8 mouse cellular contexts compared by ENCODE assay signal in genomic region chr2:69822361-69823128, GRCm38 (mm10). TPM values are rescaled to one million over a fixed set of nuclear protein-coding genes. Genes with fewer than 3 reads are reported as not detected.
A peak's percentile ranks its signal among the peaks of the same experiment; 100 is the strongest.
DNase-seq lines count a peak whose midpoint lies in the region; ATAC-seq lines count a peak whose summit lies in the region.

No protein-coding gene starts in this region.

- WGBS in limb, embryonic 15.5 days, result under 1% methylated on average over 74 of the region's 80 CpGs
- WGBS in midbrain, embryonic 15.5 days, result under 1% methylated on average over 70 of the region's 80 CpGs

- peak overlapping the region; percentile 70 for H3K4me2 ChIP-seq in limb, embryonic 15.5 days
- peak overlapping the region; percentile 77 for H3K4me2 ChIP-seq in midbrain, embryonic 15.5 days

- peaks cover 7% of the 10 kb centered on the region for H3K4me1 ChIP-seq in limb, embryonic 15.5 days
- H3K4me1 ChIP-seq in midbrain, embryonic 15.5 days, result peaks cover 41% of the 10 kb centered on the region

- H3K9ac ChIP-seq in limb, embryonic 15.5 days, result peak overlapping the region; percentile 86
- peak overlapping the region; percentile 95 for H3K9ac ChIP-seq in midbrain, embryonic 15.5 days

- ATAC-seq in common myeloid progenitor, adult 5-6 weeks (replicated peaks; ENCODE audit: low read depth, poor library complexity, severe bottlenecking), result 0 out of 2 replicates have a peak, but pooled peaks have one; percentile 21
- peak; percentile 79 for ATAC-seq in limb, embryonic 15.5 days (ENCODE audit: insufficient number of reproducible peaks, low FRiP score, low TSS enrichment, low read depth)
- peak; percentile 85 for ATAC-seq in midbrain, embryonic 15.5 days (replicated peaks)

- no peaks in the 10 kb centered on the region for H3K9me3 ChIP-seq in limb, embryonic 15.5 days
- no peaks in the 10 kb centered on the region for H3K9me3 ChIP-seq in midbrain, embryonic 15.5 days

- H3K36me3 ChIP-seq in limb, embryonic 15.5 days, result peaks cover 7% of the 10 kb centered on the region; the same call in 1 of the 2 replicates
- no peaks in the 10 kb centered on the region for H3K36me3 ChIP-seq in midbrain, embryonic 15.5 days (replicated peaks)
- no peaks in the 10 kb centered on the region for H3K36me3 ChIP-seq in splenic B cell, adult 2 months (ENCODE audit: control insufficient read depth, insufficient read depth, low read length, poor library complexity, severe bottlenecking)

- H3K27ac ChIP-seq in limb, embryonic 15.5 days, result peak overlapping the region; percentile 94
- peak overlapping the region; percentile 97 for H3K27ac ChIP-seq in midbrain, embryonic 15.5 days

- peak overlapping the region; percentile 85 for H3K4me3 ChIP-seq in limb, embryonic 15.5 days
- H3K4me3 ChIP-seq in midbrain, embryonic 15.5 days, result peak overlapping the region; percentile 90

- no peaks in the 10 kb centered on the region for H3K27me3 ChIP-seq in limb, embryonic 15.5 days
- no peaks in the 10 kb centered on the region for H3K27me3 ChIP-seq in midbrain, embryonic 15.5 days (replicated peaks)
- no peaks in the 10 kb centered on the region for H3K27me3 ChIP-seq in splenic B cell, adult 2 months (ENCODE audit: control insufficient read depth, insufficient read depth, low read length, poor library complexity, severe bottlenecking)

- peak; percentile 19 for DNase-seq in gastrocnemius, adult 18-20 months (ENCODE audit: low spot score)
- no peak for DNase-seq in gastrocnemius, adult 8-10 months (ENCODE audit: low spot score in 2 of 2)
- peak; percentile 50 for DNase-seq in gastrocnemius, postnatal 10 days
- peak; percentile 50 for DNase-seq in hindlimb bud, embryonic 11.5 days (ENCODE audit: extremely low spot score, low read depth, low spot score)
- peak; percentile 9 for DNase-seq in splenic B cell, adult 2 months (ENCODE audit: low read depth, low spot score)

RNA-seq across cellular contexts. Expression of gene Klhl23, which starts 0.8 kb away (rescaled TPM):
- 10 to 100 TPM in 1 of 2 experiments, 1 to 10 TPM in 1; 6.8 to 14.5 TPM for total RNA-seq in gastrocnemius, adult 18-20 months (2021)
- 10 to 100 TPM in 2 of 4 experiments, 1 to 10 TPM in 2; 6.8 to 14.0 (median 10.0) TPM for total RNA-seq in gastrocnemius, adult 8-10 months (2022)
- 18.2 and 28.2 TPM in 2 replicates for total RNA-seq in common myeloid progenitor, adult 5-6 weeks (2017)
- 10 to 100 TPM; 19.8 to 20.9 TPM for total RNA-seq in gastrocnemius, postnatal 10 days (2021)
- polyA plus RNA-seq in limb, embryonic 15.5 days (2015; fragmentation: Nextera tagmentation; extraction: Ambion mirVana), result 21.9 and 25.3 TPM in 2 replicates
- polyA plus RNA-seq in midbrain, embryonic 15.5 days (2015; fragmentation: Nextera tagmentation; extraction: Ambion mirVana), result 88.0 and 94.6 TPM in 2 replicates

RNA-seq across cellular contexts. Expression of gene Phospho2, which starts 33.1 kb away (rescaled TPM):
- 10 to 100 TPM; 18.6 to 20.7 TPM for total RNA-seq in gastrocnemius, adult 18-20 months (2021)
- 10 to 100 TPM; 17.4 to 22.6 (median 20.3) TPM for total RNA-seq in gastrocnemius, adult 8-10 months (2022)
- total RNA-seq in common myeloid progenitor, adult 5-6 weeks (2017), result 26.0 and 27.5 TPM in 2 replicates
- total RNA-seq in gastrocnemius, postnatal 10 days (2021), result 1 to 10 TPM; 8.6 to 8.9 TPM
- polyA plus RNA-seq in limb, embryonic 15.5 days (2015; fragmentation: Nextera tagmentation; extraction: Ambion mirVana), result 21.6 and 23.6 TPM in 2 replicates
- 35.3 and 37.8 TPM in 2 replicates for polyA plus RNA-seq in midbrain, embryonic 15.5 days (2015; fragmentation: Nextera tagmentation; extraction: Ambion mirVana)

RNA-seq across cellular contexts. Expression of gene Ccdc173, which starts 33.2 kb away (rescaled TPM):
- total RNA-seq in gastrocnemius, adult 18-20 months (2021), result under 1 TPM; 0.45 to 0.50 TPM
- under 1 TPM; 0.27 to 0.49 (median 0.37) TPM for total RNA-seq in gastrocnemius, adult 8-10 months (2022)
- 4.0 and 5.5 TPM in 2 replicates for total RNA-seq in common myeloid progenitor, adult 5-6 weeks (2017)
- under 1 TPM; 0.54 to 0.65 TPM for total RNA-seq in gastrocnemius, postnatal 10 days (2021)
- 1.5 and 1.7 TPM in 2 replicates for polyA plus RNA-seq in limb, embryonic 15.5 days (2015; fragmentation: Nextera tagmentation; extraction: Ambion mirVana)
- polyA plus RNA-seq in midbrain, embryonic 15.5 days (2015; fragmentation: Nextera tagmentation; extraction: Ambion mirVana), result 2.8 and 2.9 TPM in 2 replicates

RNA-seq across cellular contexts. Expression of gene Ssb, which starts 38.8 kb away (rescaled TPM):
- total RNA-seq in gastrocnemius, adult 18-20 months (2021), result 10 to 100 TPM; 59.8 to 60.6 TPM
- 10 to 100 TPM; 38.7 to 51.8 (median 45.2) TPM for total RNA-seq in gastrocnemius, adult 8-10 months (2022)
- 696 and 720 TPM in 2 replicates for total RNA-seq in common myeloid progenitor, adult 5-6 weeks (2017)
- total RNA-seq in gastrocnemius, postnatal 10 days (2021), result 100 to 1,000 TPM; 102 to 114 TPM
- 302 and 328 TPM in 2 replicates for polyA plus RNA-seq in limb, embryonic 15.5 days (2015; fragmentation: Nextera tagmentation; extraction: Ambion mirVana)
- 259 and 271 TPM in 2 replicates for polyA plus RNA-seq in midbrain, embryonic 15.5 days (2015; fragmentation: Nextera tagmentation; extraction: Ambion mirVana)

Comparison
In these comparisons a context has a peak if more than half of its experiments do, and no peak if none do; other contexts are left out.
1. DNase-seq: peak in gastrocnemius, adult 18-20 months (single experiment), gastrocnemius, postnatal 10 days (single experiment), hindlimb bud, embryonic 11.5 days (single experiment) and splenic B cell, adult 2 months (single experiment); none in gastrocnemius, adult 8-10 months (0 of 2).
2. ATAC-seq: peak in every context shown above with its lines; median percentile 85 in midbrain, embryonic 15.5 days; 79 in limb, embryonic 15.5 days; 21 in common myeloid progenitor, adult 5-6 weeks.